Mouse (Mus musculus): ENCODE results near the gene Aurkc. TPM values are rescaled to one million over a fixed set of nuclear protein-coding genes. Genes with fewer than 3 reads are reported as not detected.
"Not testable (repeated sequence)": the region's sequence is repeated elsewhere in the genome, so short reads cannot be mapped to it uniquely, and the experiment has no call there.

The Aurkc gene
- not detected for total RNA-seq (2021)
- long read RNA-seq, experiment 1: 0 reads
- long read RNA-seq, experiment 2: 0 reads

- DNase-seq (ENCODE audit: low spot score in 2 of 2): not testable (repeated sequence)
These were observed at the start of gene Aurkc for GRCm38 (mm10) chr7:6995251-6995650. Aurkc (plus strand) TSS chr7:6995300.

GRCm38 (mm10) chr7:6948061-6948460, 47.0 kb upstream of the Aurkc start:
- DNase-seq (ENCODE audit: low spot score in 2 of 2): not testable (repeated sequence)

- DNase-seq (ENCODE audit: low spot score in 2 of 2): no peak
These were observed 38.5 kb upstream of the Aurkc start for GRCm38 (mm10) chr7:6956576-6956975.

DNA sequence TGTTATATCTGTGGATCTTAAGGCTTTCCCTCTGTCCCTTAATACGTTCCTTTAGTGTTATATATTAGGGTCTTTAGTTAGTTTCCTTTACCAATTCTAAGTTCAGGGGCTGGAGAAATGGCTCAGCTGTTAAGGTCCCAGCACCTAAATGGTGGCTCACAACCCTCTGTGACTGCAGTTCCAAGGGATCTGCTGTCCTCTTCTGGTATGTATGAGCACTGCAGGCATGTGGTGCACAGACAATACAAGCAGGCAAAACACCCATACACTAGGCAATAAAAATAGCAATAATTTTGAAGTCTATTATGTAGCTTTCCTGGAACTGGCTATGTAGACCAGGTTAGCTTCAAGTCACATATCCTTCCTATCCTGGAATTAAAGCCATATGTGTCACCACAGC, 36.5 kb upstream of the Aurkc start:
- DNase-seq (ENCODE audit: low spot score in 2 of 2): no peak

- no peak for DNase-seq (ENCODE audit: low spot score in 2 of 2)
These were observed 21.5 kb upstream of the Aurkc start for GRCm38 (mm10) chr7:6973566-6973965.

GRCm38 (mm10) chr7:6976890-6977289, 18.2 kb upstream of the Aurkc start:
- DNase-seq (ENCODE audit: low spot score in 2 of 2): no peak

DNA sequence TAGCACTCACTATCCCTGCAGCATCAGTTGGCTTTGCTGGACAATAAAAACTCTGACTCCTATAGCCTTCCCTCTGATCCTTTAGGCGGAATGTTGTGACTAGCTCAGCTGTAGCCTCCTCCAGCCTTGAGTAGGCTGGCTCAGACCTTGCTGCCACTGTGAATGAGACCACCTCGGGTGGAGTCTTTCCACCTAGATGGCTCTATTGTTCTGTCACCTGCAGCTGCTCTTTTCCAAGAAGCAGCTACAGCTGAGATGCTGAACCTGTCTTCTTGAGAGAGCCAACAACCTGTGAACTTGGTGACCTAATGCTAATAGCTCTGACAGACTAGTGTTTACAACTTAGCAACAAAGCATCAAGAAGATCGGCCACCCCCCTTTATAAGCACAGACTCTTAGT, 3.8 kb downstream of the Aurkc start:
- not testable (repeated sequence) for DNase-seq (ENCODE audit: low spot score in 2 of 2)

DNA sequence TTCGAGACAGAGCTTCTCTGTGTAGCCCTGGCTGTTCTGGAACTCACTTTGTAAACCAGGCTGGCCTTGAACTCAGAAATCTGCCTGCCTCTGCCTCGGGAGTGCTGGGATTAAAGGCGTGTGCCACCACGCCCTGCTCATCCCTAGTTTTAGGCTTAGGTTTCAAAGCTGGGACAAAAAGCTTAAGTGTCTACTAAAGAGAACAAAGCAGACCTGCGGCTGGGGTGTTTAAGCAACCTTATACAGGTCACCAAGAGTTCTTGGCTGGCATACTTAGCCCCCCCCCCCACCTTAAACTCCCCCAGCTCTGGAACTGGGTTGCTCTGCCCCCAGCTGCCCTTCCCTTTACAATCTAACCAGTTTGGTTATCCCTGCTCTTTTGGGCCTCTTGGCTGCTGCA, 10.3 kb downstream of the Aurkc start:
- not testable (repeated sequence) for DNase-seq (ENCODE audit: low spot score in 2 of 2)

DNA sequence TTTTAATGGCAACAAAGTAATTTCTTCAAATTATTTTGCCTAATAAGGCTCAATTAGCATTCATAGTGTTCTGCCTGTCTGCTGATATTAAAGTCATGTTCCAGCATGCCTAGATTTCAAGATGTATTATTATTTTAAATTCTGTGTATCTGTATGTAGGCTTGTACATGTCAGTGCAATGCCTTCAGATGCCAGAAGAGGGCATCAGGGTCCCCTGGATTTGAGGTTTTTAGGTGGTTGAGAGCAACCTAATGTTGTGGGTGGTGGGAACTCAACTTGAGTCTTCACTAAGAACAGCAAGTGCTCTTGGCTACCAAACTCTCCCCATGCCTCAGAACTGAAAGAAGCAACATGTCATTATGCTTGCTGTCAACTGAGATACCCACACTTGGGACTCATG, 32.3 kb downstream of the Aurkc start:
- DNase-seq (ENCODE audit: low spot score in 2 of 2): no peak

DNA sequence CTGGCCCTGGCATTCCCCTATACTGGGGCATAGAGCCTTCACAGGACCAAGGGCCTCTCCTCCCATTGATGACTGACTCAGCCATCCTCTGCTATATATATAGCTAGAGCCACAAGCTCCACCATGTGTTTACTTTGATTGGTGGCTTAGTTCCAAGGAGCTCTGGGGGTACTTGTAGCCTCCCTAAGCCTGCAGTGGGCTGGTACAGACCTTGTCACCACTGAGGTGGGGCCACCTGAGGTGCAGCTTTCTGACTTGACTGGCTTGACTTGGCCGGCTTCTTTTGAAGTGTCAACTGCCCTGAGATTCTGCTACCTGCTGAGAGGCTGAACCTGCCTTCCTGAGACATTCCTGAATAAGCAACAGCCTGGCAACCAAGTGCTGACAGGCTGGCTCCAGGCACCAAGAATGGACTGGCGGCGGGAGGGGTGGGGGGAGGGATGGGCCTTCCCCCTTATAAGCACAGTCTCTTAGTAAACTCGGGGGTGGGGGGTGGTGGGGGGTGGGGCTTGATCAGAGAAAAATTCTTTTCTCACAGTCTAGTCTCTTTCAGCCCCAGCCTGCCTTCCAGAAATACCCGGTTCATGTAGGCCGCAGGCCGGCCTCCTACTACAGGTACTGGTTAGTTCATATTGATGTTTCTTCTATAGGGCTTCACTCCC, 54.7 kb downstream of the Aurkc start:
- DNase-seq (ENCODE audit: low spot score in 2 of 2): not testable (repeated sequence)

Other genes starting within 250 kb of the Aurkc start
- 10 to 100 TPM; 13.0 to 13.4 TPM for gene Zfp954, start 126.2 kb downstream of the Aurkc start, total RNA-seq (2021)
- gene Zfp773, start 141.5 kb downstream of the Aurkc start, total RNA-seq (2021): 1 to 10 TPM; 1.8 to 2.2 TPM
- gene Zfp418, start 176.0 kb downstream of the Aurkc start, total RNA-seq (2021): 1 to 10 TPM; 5.0 to 6.2 TPM
- 1 to 10 TPM; 6.9 to 7.1 TPM for gene Zfp772, start 214.7 kb downstream of the Aurkc start, total RNA-seq (2021)

Measured in layer of hippocampus, postnatal 14 days (tissue).